Mouse (Mus musculus) thymus, adult 2 months (tissue): ENCODE measurements around the gene Slc4a10. TPM values are rescaled to one million over a fixed set of nuclear protein-coding genes. Genes with fewer than 3 reads are reported as not detected.

Experiments used
- DNase-seq: peaks from one replicate; pipeline ENCODE4 v3.0.0; 2021
- H3K27ac ChIP-seq: fragments of 200-500 bp; 2 replicates; pipeline ENCODE4 v1.5.1; 2012; ENCODE audit warnings: low read length, control low read depth; ENCODE audit not compliant: control insufficient read depth, insufficient read depth
- H3K27me3 ChIP-seq: fragments of 200-500 bp; 2 replicates; pipeline ENCODE4 v1.6.1; 2012; ENCODE audit warnings: mild to moderate bottlenecking, low read length, moderate library complexity, mixed read lengths; ENCODE audit not compliant: control insufficient read depth, insufficient read depth
- H3K36me3 ChIP-seq: fragments of 200-500 bp; 2 replicates; pipeline ENCODE4 v1.6.1; 2012; ENCODE audit warnings: mild to moderate bottlenecking, low read length, moderate library complexity; ENCODE audit not compliant: control insufficient read depth, insufficient read depth
- H3K4me1 ChIP-seq: fragments of 200-500 bp; replicated peaks from 2 replicates; pipeline ENCODE4 v1.6.1; 2012; ENCODE audit warnings: low read length; ENCODE audit not compliant: control insufficient read depth, insufficient read depth
- H3K4me3 ChIP-seq: fragments of 200-500 bp; 2 replicates; pipeline ENCODE4 v1.5.1; 2012; ENCODE audit warnings: mild to moderate bottlenecking, low read length, control low read depth, moderate library complexity; ENCODE audit not compliant: control insufficient read depth, insufficient read depth
- CTCF ChIP-seq: fragments of 200-500 bp; IDR thresholded peaks from 2 replicates; pipeline ENCODE4 v1.5.1; 2012; ENCODE audit warnings: mild to moderate bottlenecking, control low read depth, low read length, moderate library complexity, borderline replicate concordance; ENCODE audit not compliant: control insufficient read depth, poor library complexity, insufficient read depth; ENCODE audit errors: extremely low read depth
- POLR2A ChIP-seq: fragments of 200-500 bp; IDR thresholded peaks from 2 replicates; pipeline ENCODE4 v1.6.1; 2012; ENCODE audit warnings: mild to moderate bottlenecking, low read length, control low read depth, moderate library complexity; ENCODE audit not compliant: control insufficient read depth, poor library complexity, insufficient read depth; ENCODE audit errors: extremely low read depth
- WGBS: fragments of 180-500 bp; shearing (Covaris S2); methylation state at CpG from one replicate; pipeline ENCODE4 v1.1.7; 2018; 5-methylcytosine and 5-hydroxymethylcytosine counted together
- polyA plus RNA-seq: library from polyadenylated mRNA; depleted of rRNA; stranded (reverse); fragments of >200 nt; gene quantifications from 2 replicates; pipeline ENCODE4 v1.2.3, GENCODE M21; 2012

Gene Slc4a10
- polyA plus RNA-seq, 1 experiment, result 0.13 TPM

- H3K4me1 ChIP-seq, result no peaks in the 10 kb centered on the region
- H3K36me3 ChIP-seq, result no peaks in the 10 kb centered on the region
- TF ChIP-seq POLR2A (no peak), CTCF (no peak)
- H3K27me3 ChIP-seq, result no peaks in the 10 kb centered on the region
- WGBS, result 91% methylated on average over 3 of the region's 3 CpGs
- H3K4me3 ChIP-seq, result no peak overlapping the region
- DNase-seq, result no peak
- H3K27ac ChIP-seq, result no peak overlapping the region
Measured at GRCm38 (mm10) chr2:62147636-62148035, 101.4 kb downstream of the Slc4a10 start.

DNA sequence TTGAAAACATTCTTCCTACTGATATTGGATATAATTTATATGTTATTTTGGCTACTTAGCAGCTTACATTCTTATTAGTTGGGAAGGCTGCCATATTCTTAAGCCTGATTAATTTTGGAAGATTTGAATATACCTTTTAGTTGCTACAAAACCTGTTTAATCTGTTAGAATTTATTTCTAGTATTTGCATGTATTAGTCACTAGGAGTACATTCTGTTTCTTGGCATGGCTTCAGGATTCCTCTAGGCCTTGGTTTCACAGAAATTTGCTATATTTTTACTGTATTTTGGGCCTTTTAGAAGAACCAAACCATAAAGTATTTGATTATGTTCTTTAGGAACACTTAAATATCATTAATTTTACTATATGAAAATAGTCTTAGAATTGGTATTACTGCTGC, 103.2 kb downstream of the Slc4a10 start:
- Histone ChIP-seq H3K27me3 (no peaks in the 10 kb centered on the region), H3K36me3 (no peaks in the 10 kb centered on the region), H3K4me1 (no peaks in the 10 kb centered on the region), H3K27ac (no peak overlapping the region), H3K4me3 (no peak overlapping the region)
- TF ChIP-seq CTCF, result no peak
- no peak for TF ChIP-seq POLR2A
- DNase-seq, result no peak

DNA sequence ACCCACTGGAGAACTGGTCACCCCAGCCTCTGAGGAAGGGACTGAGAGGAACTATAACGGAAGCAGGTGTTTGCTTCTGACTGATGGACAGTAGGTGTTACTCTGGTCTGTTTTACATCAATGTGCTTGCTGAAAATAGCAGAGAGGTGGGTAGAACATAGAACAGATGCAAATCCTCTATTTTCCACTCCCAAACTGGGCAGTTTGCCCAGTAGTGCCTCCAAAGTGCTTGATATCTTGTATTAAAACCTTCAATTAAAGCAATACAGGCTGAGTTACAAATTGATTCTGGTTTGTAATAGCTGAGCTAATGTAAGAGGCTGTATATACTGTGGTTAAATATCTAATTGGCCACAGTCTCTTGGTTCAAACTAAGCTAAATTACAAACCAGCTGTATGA, 104.6 kb downstream of the Slc4a10 start:
- Histone ChIP-seq H3K27ac (no peak overlapping the region), H3K27me3 (no peaks in the 10 kb centered on the region), H3K4me1 (no peaks in the 10 kb centered on the region), H3K36me3 (no peaks in the 10 kb centered on the region), H3K4me3 (no peak overlapping the region)
- TF ChIP-seq CTCF (no peak), POLR2A (no peak)
- no peak for DNase-seq
- WGBS, result 95% methylated on average over 1 of the region's 1 CpGs

DNA sequence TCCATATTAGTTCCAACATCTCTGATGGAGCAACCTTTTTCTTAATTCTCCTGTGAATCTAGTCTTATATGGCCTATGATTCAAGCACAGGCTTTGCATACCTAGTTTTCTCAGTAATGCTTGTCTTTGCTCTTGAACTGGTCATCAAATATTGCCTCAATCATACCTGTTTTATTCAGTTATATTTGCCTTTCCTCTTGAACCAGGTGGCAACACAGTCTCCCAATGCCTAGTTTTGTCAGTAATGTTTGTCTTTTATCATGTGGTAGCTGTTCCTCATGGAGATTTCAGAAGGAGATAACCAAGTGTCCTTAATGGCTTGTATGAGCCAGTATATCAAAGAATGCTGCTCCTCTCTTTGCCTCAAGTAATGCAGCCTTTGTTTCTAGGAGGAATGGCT, 163.8 kb downstream of the Slc4a10 start:
- DNase-seq, result no peak

GRCm38 (mm10) chr2:62211106-62211505, 164.8 kb downstream of the Slc4a10 start:
- WGBS, result 95% methylated on average over 5 of the region's 5 CpGs
- TF ChIP-seq CTCF (no peak), POLR2A (no peak)
- H3K4me3 ChIP-seq, result no peak overlapping the region
- no peaks in the 10 kb centered on the region for H3K4me1 ChIP-seq
- H3K27ac ChIP-seq, result no peak overlapping the region
- H3K27me3 ChIP-seq, result no peaks in the 10 kb centered on the region
- DNase-seq, result no peak
- H3K36me3 ChIP-seq, result no peaks in the 10 kb centered on the region

More for the DNA sequence above, 163.8 kb downstream of the Slc4a10 start:
- Histone ChIP-seq H3K4me1 (no peaks in the 10 kb centered on the region), H3K36me3 (no peaks in the 10 kb centered on the region), H3K27me3 (no peaks in the 10 kb centered on the region), H3K27ac (no peak overlapping the region), H3K4me3 (no peak overlapping the region)
- no peak for TF ChIP-seq POLR2A
- no peak for TF ChIP-seq CTCF

DNA sequence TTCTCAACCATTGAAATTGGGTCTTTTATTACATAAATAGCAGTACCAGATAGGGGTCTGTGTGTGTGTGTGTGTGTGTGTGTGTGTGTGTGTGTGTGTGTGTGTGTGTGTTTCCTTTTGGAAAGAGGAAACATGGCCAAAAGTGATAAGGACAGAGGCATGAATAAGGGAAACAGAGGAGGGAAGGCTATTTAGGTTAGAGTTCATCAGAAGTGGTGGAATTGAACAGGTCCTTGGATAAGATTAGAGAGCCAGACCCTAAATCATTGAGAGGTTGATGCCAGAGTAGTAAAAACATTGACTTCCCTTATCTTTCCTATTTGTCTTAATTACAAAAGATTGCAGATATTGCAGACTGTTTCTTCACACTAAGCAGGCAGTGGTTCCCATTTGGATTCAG, 181.3 kb downstream of the Slc4a10 start:
- Histone ChIP-seq H3K27ac (no peak overlapping the region), H3K4me3 (no peak overlapping the region), H3K36me3 (no peaks in the 10 kb centered on the region), H3K4me1 (no peaks in the 10 kb centered on the region), H3K27me3 (no peaks in the 10 kb centered on the region)
- DNase-seq, result no peak
- no peak for TF ChIP-seq CTCF
- TF ChIP-seq POLR2A, result no peak

- no peak for DNase-seq
- 94% methylated on average over 2 of the region's 2 CpGs for WGBS
- TF ChIP-seq CTCF (no peak), POLR2A (no peak)
Measured at GRCm38 (mm10) chr2:62231271-62231670, 185.0 kb downstream of the Slc4a10 start.

More at GRCm38 (mm10) chr2:62231271-62231670, 185.0 kb downstream of the Slc4a10 start:
- no peaks in the 10 kb centered on the region for H3K36me3 ChIP-seq
- H3K4me3 ChIP-seq, result no peak overlapping the region
- no peak overlapping the region for H3K27ac ChIP-seq
- no peaks in the 10 kb centered on the region for H3K4me1 ChIP-seq
- H3K27me3 ChIP-seq, result no peaks in the 10 kb centered on the region
